Mouse (Mus musculus) stomach, postnatal 0 days (tissue): ENCODE results near the gene Iqcm. TPM values are rescaled to one million over a fixed set of nuclear protein-coding genes. Genes with fewer than 3 reads are reported as not detected.
"Not testable (repeated sequence)": the region's sequence is repeated elsewhere in the genome, so short reads cannot be mapped to it uniquely, and the experiment has no call there.

ENCODE experiments used
- ATAC-seq: fragments of 200-750 bp; cut with Nextera tagmentation; 2 replicates; pipeline ENCODE4 v1.8.0; 2017; ENCODE audit not compliant: low FRiP score, low TSS enrichment
- DNase-seq: peaks from one replicate; pipeline ENCODE4 v3.0.0-alpha.2; 2016; ENCODE audit warnings: low spot score
- H3K27ac ChIP-seq: fragments of 300-500 bp; sonication (generic); replicated peaks from 2 replicates; pipeline ENCODE4 v1.5.1; 2014; ENCODE audit warnings: mild to moderate bottlenecking, control low read depth
- H3K27me3 ChIP-seq: fragments of 300-500 bp; sonication (generic); 2 replicates; pipeline ENCODE4 v1.6.1; 2014; ENCODE audit warnings: low read length; ENCODE audit not compliant: control insufficient read depth, insufficient read depth
- H3K36me3 ChIP-seq: fragments of 300-500 bp; sonication (generic); 2 replicates; pipeline ENCODE4 v1.6.1; 2014; ENCODE audit warnings: low read length, mixed read lengths; ENCODE audit not compliant: control insufficient read depth, insufficient read depth
- H3K4me1 ChIP-seq: fragments of 300-500 bp; sonication (generic); replicated peaks from 2 replicates; pipeline ENCODE4 v1.6.1; 2014; ENCODE audit warnings: antibody characterized with exemption; ENCODE audit not compliant: control insufficient read depth, insufficient read depth
- H3K4me2 ChIP-seq: fragments of 300-500 bp; sonication (generic); replicated peaks from 2 replicates; pipeline ENCODE4 v1.6.1; 2014; ENCODE audit warnings: low read depth, mild to moderate bottlenecking, control low read depth, moderate library complexity
- H3K4me3 ChIP-seq: fragments of 300-500 bp; sonication (generic); 2 replicates; pipeline ENCODE4 v1.5.1; 2014; ENCODE audit warnings: low read depth, low read length, control low read depth
- H3K9ac ChIP-seq: fragments of 300-500 bp; sonication (generic); 2 replicates; pipeline ENCODE4 v1.6.1; 2014; ENCODE audit warnings: mild to moderate bottlenecking, low read length, control low read depth, mixed read lengths
- H3K9me3 ChIP-seq: fragments of 300-500 bp; sonication (generic); 2 replicates; pipeline ENCODE4 v1.6.1; 2016; ENCODE audit warnings: low read length; ENCODE audit not compliant: control insufficient read depth
- CTCF ChIP-seq: IDR thresholded peaks from 2 replicates; pipeline ENCODE4 v1.5.1; 2016; ENCODE audit warnings: antibody characterized with exemption, low read depth, mild to moderate bottlenecking, moderate library complexity
- EP300 ChIP-seq: optimal IDR thresholded peaks from 2 replicates; pipeline ENCODE3; 2016; ENCODE audit warnings: antibody characterized with exemption
- WGBS: fragments of 180-500 bp; shearing (Covaris S2); extraction: QIAGEN DNeasy Blood & Tissue Kit; methylation state at CpG from one replicate; pipeline ENCODE4 v1.1.7; 2014; 5-methylcytosine and 5-hydroxymethylcytosine counted together
- polyA plus RNA-seq: library from polyadenylated mRNA; unstranded; fragments of >200 nt; fragmentation: Nextera tagmentation; extraction: Ambion mirVana; gene quantifications from 2 replicates; pipeline ENCODE4 v1.2.1, GENCODE M21; 2015

Iqcm gene
- not detected in 2 replicates for polyA plus RNA-seq

DNA sequence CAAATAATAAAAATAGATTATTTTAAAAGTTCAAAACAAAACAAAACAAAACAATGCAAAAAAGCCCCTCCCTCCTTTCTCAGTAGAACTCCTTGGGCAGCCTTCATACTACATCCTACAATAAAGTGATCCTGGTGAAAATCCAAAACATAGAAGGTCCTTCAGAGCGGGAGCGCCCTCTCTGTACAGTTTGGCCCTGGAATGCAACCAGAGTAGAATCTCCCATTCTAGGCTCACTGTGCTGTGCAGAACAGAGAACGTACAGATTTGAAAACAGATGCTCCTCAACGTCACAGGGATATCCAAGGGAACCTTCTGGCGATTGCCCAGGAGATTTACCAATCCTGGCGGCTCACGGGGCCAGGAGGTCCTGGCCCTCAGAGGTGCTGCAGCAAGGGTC is at the start of gene Iqcm:
Gene Iqcm, plus strand, starts transcription at position 301 of the 400 bp plus-strand sequence.
- Histone ChIP-seq H3K4me3 (no peak within 1 kb of the TSS), H3K4me2 (no peak within 1 kb of the TSS), H3K4me1 (no peaks in the 10 kb centered on the region), H3K9ac (no peak within 1 kb of the TSS), H3K27me3 (no peaks in the 10 kb centered on the region), H3K36me3 (no peaks in the 10 kb centered on the region), H3K27ac (no peak within 1 kb of the TSS), H3K9me3 (no peaks in the 10 kb centered on the region)
- no peak for TF ChIP-seq CTCF
- no peak for TF ChIP-seq EP300
- ATAC-seq: no peak
- no peak for DNase-seq
- WGBS: 83% methylated on average over 7 of the region's 7 CpGs

DNA sequence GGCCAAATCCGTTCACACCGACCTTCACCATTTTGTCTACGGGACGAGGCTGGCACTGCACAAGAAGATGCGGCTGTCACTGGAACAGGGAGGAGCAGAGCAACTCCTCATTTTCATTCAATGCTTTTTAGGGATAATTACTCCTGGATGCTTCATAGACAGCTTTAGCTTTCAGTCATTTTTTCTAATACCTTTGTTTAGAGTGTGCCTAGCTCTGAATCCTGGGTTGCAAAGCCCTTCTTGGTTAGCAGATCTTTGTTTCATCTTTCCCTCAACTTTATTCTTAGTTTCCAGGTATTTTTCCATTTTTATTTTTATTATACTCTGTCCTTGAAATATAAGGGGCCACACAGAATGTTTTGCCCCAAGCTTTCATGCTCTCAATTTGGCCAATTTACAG is 42.0 kb upstream of the Iqcm start, which contains the start of gene Gm10358:
Gene Gm10358, minus strand, starts transcription at position 101 of the 400 bp plus-strand sequence.
- Histone ChIP-seq H3K27me3 (no peaks in the 10 kb centered on the region), H3K27ac (no peak within 1 kb of the TSS), H3K36me3 (no peaks in the 10 kb centered on the region), H3K9me3 (no peaks in the 10 kb centered on the region), H3K4me3 (no peak within 1 kb of the TSS), H3K4me1 (no peaks in the 10 kb centered on the region), H3K9ac (no peak within 1 kb of the TSS), H3K4me2 (no peak within 1 kb of the TSS)
- no peak for TF ChIP-seq EP300
- no peak for TF ChIP-seq CTCF
- ATAC-seq (no peak), DNase-seq (no peak)
- 96% methylated on average over 5 of the region's 5 CpGs for WGBS

DNA sequence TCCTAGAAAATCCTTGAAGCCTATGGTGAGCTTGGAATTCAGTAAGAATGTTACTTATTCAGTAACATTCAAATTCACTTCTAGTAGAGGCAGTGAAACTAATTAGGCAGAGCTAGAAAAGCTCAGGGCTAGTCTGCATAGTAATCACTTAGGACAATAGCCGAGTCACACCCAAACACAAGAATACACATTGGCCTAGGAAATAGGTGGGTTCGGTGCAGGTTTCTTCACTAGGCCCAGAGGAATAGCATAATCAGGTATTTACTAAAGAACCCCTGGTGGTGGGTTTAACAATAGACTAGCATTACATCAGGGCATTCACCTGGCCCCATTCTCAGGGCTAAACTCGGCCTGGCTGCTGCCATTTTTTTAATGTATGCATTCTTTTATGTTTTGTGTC is 32.8 kb upstream of the Iqcm start:
- not testable (repeated sequence) for H3K27ac ChIP-seq, H3K27me3 ChIP-seq

DNA sequence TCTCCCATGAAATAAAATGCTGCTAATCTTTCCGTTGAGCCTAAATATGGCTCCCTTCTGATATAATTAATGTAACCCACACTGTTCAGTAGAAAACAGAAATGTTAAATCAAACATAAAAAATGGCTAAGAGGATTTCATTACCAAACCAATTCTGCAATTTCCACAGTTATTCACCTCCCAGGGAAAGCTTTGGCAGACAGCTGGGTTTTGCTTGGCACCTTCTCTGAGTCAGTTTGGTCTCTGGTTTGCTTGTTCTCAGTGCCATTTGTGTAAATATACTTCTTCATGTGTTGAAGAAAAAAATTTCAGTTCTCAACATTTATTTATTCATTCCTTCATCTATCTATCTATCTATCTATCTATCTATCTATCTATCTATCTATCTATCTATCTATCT is 28.3 kb downstream of the Iqcm start:
- no peak for ATAC-seq
- H3K4me3 ChIP-seq: no peak overlapping the region
- H3K4me1 ChIP-seq: no peaks in the 10 kb centered on the region
- no peaks in the 10 kb centered on the region for H3K9me3 ChIP-seq
- H3K36me3 ChIP-seq: no peaks in the 10 kb centered on the region
- H3K27ac ChIP-seq: no peak overlapping the region
- DNase-seq: no peak
- no peak overlapping the region for H3K4me2 ChIP-seq
- H3K9ac ChIP-seq: no peak overlapping the region
- 70% methylated on average over 1 of the region's 1 CpGs for WGBS
- TF ChIP-seq CTCF (no peak), EP300 (no peak)
- no peaks in the 10 kb centered on the region for H3K27me3 ChIP-seq

More for the DNA sequence above, 32.8 kb upstream of the Iqcm start:
- H3K9ac ChIP-seq, H3K4me1 ChIP-seq, H3K9me3 ChIP-seq, ATAC-seq, DNase-seq, H3K4me2 ChIP-seq, H3K36me3 ChIP-seq, H3K4me3 ChIP-seq: not testable (repeated sequence)
- 75% methylated on average over 3 of the region's 3 CpGs for WGBS

DNA sequence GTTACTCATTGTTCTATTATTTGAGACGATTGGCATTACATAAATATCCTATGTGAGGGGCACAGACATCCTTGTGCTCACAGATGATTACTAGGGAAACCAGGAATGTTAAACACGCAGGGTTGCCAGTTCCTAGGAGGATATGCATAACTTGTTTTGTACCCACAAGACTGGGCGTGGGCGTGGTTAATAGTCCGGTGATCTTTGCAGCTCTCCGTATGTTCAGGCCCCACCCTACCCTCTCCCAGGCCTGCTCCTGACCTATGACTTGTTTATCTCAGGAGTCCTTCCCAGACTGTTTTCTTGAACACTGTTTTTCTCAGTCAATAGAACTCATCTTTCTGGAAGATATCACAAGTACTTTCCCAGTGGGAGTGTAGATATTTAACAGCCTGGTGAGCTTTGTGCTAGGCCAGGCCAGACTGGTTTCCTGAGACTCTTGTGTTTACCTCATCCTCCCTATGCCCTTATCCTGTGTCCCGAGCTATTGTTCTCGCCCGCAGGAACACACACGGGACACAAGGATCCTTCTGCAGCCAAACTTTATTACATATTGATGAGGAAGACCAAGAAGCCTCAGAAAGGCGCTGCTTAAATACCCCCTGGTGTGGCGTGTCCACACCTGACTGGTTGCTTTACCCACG is 40.7 kb downstream of the Iqcm start:
- DNase-seq: no peak
- Histone ChIP-seq H3K4me3 (no peak overlapping the region), H3K9ac (no peak overlapping the region), H3K4me2 (no peak overlapping the region), H3K27me3 (no peaks in the 10 kb centered on the region), H3K36me3 (no peaks in the 10 kb centered on the region), H3K27ac (no peak overlapping the region), H3K4me1 (no peaks in the 10 kb centered on the region), H3K9me3 (no peaks in the 10 kb centered on the region)
- ATAC-seq: no peak
- TF ChIP-seq CTCF: no peak
- no peak for TF ChIP-seq EP300
- 59% methylated on average over 13 of the region's 13 CpGs for WGBS

DNA sequence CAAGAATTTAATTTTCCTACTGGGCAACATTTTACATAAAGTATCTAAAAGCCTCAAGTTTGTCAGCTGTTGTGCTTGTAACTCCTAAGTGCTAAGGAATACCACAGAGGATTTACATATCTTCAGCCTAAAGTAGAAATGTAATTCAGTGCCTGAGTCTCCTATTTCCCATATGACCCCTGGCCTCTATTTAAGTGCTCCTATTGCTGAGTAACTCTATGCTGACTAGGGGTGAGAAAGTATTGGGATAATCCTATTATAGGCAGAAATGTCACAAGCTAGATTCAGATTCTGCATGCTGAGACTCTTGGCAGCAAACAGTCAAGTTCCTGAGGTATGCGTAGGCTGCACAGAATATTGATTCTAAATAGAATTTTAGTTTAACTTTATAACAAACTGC is 60.8 kb downstream of the Iqcm start:
- Histone ChIP-seq H3K27me3 (no peaks in the 10 kb centered on the region), H3K9ac (no peak overlapping the region), H3K36me3 (no peaks in the 10 kb centered on the region), H3K27ac (no peak overlapping the region), H3K4me2 (no peak overlapping the region), H3K4me3 (no peak overlapping the region), H3K9me3 (no peaks in the 10 kb centered on the region), H3K4me1 (no peaks in the 10 kb centered on the region)
- TF ChIP-seq CTCF (no peak), EP300 (no peak)
- ATAC-seq (no peak), DNase-seq (no peak)
- WGBS: 88% methylated on average over 1 of the region's 1 CpGs
